Mouse (Mus musculus): ENCODE measurements around the gene Cdkl3. TPM values are rescaled to one million over a fixed set of nuclear protein-coding genes. Genes with fewer than 3 reads are reported as not detected.

The Cdkl3 gene
- polyA plus RNA-seq, 1 experiment from 2014 or later, result 7.0 TPM

GRCm38 (mm10) chr11:52064398-52064797 lies 60.4 kb downstream of the Cdkl3 start:
- no peak for ATAC-seq (ENCODE audit: borderline replicate concordance, extremely low read depth, low FRiP score, low TSS enrichment)
- 36% methylated on average over 3 of the region's 3 CpGs for WGBS

GRCm38 (mm10) chr11:52065841-52066240 lies 61.8 kb downstream of the Cdkl3 start:
- H3K4me2 ChIP-seq, result no peak overlapping the region
- H3K9ac ChIP-seq, result no peak overlapping the region

More at GRCm38 (mm10) chr11:52064398-52064797, 60.4 kb downstream of the Cdkl3 start:
- H3K4me1 ChIP-seq, result no peaks in the 10 kb centered on the region
- no peak overlapping the region for H3K9ac ChIP-seq
- H3K27me3 ChIP-seq, result no peaks in the 10 kb centered on the region
- no peaks in the 10 kb centered on the region for H3K9me3 ChIP-seq
- H3K4me2 ChIP-seq, result no peak overlapping the region
- H3K27ac ChIP-seq, result no peak overlapping the region
- H3K36me3 ChIP-seq, result no peaks in the 10 kb centered on the region
- no peak overlapping the region for H3K4me3 ChIP-seq

GRCm38 (mm10) chr11:52071768-52072167 lies 67.7 kb downstream of the Cdkl3 start:
- H3K9ac ChIP-seq, result no peak overlapping the region
- H3K4me2 ChIP-seq, result no peak overlapping the region
- WGBS, result 46% methylated on average over 10 of the region's 10 CpGs
- no peaks in the 10 kb centered on the region for H3K9me3 ChIP-seq
- H3K36me3 ChIP-seq, result no peaks in the 10 kb centered on the region
- H3K4me3 ChIP-seq, result no peak overlapping the region
- no peak for ATAC-seq (ENCODE audit: borderline replicate concordance, extremely low read depth, low FRiP score, low TSS enrichment)
- no peaks in the 10 kb centered on the region for H3K4me1 ChIP-seq
- no peaks in the 10 kb centered on the region for H3K27me3 ChIP-seq
- no peak overlapping the region for H3K27ac ChIP-seq

More at GRCm38 (mm10) chr11:52065841-52066240, 61.8 kb downstream of the Cdkl3 start:
- Histone ChIP-seq H3K27me3 (no peaks in the 10 kb centered on the region), H3K36me3 (no peaks in the 10 kb centered on the region), H3K4me3 (no peak overlapping the region), H3K4me1 (no peaks in the 10 kb centered on the region), H3K9me3 (no peaks in the 10 kb centered on the region), H3K27ac (no peak overlapping the region)
- WGBS, result 5% methylated on average over 5 of the region's 5 CpGs
- no peak for ATAC-seq (ENCODE audit: borderline replicate concordance, extremely low read depth, low FRiP score, low TSS enrichment)

GRCm38 (mm10) chr11:52073528-52074170 lies 69.6 kb downstream of the Cdkl3 start:
- no peak overlapping the region for H3K4me2 ChIP-seq
- no peak overlapping the region for H3K4me3 ChIP-seq
- no peak for ATAC-seq (ENCODE audit: borderline replicate concordance, extremely low read depth, low FRiP score, low TSS enrichment)
- 71% methylated on average over 8 of the region's 8 CpGs for WGBS
- no peaks in the 10 kb centered on the region for H3K27me3 ChIP-seq
- H3K9ac ChIP-seq, result no peak overlapping the region
- peaks cover 4% of the 10 kb centered on the region; the same call in 1 of the 2 replicates for H3K4me1 ChIP-seq
- no peaks in the 10 kb centered on the region for H3K9me3 ChIP-seq
- no peaks in the 10 kb centered on the region for H3K36me3 ChIP-seq
- H3K27ac ChIP-seq, result no peak overlapping the region

GRCm38 (mm10) chr11:52074626-52075470 lies 70.8 kb downstream of the Cdkl3 start:
- Histone ChIP-seq H3K4me1 (peaks cover 4% of the 10 kb centered on the region; the same call in 1 of the 2 replicates), H3K4me2 (no peak overlapping the region), H3K4me3 (no peak overlapping the region), H3K27ac (no peak overlapping the region), H3K27me3 (no peaks in the 10 kb centered on the region), H3K36me3 (no peaks in the 10 kb centered on the region), H3K9ac (no peak overlapping the region), H3K9me3 (no peaks in the 10 kb centered on the region)
- ATAC-seq (ENCODE audit: borderline replicate concordance, extremely low read depth, low FRiP score, low TSS enrichment), result no peak
- 55% methylated on average over 14 of the region's 14 CpGs for WGBS

- 65% methylated on average over 19 of the region's 19 CpGs for WGBS
- Histone ChIP-seq H3K9ac (no peak overlapping the region), H3K36me3 (no peaks in the 10 kb centered on the region), H3K9me3 (no peaks in the 10 kb centered on the region), H3K27me3 (no peaks in the 10 kb centered on the region), H3K27ac (no peak overlapping the region), H3K4me3 (no peak overlapping the region), H3K4me1 (peaks cover 8% of the 10 kb centered on the region; the same call in 1 of the 2 replicates), H3K4me2 (no peak overlapping the region)
- ATAC-seq (ENCODE audit: borderline replicate concordance, extremely low read depth, low FRiP score, low TSS enrichment), result no peak
Measured at GRCm38 (mm10) chr11:52075794-52076633, 72.0 kb downstream of the Cdkl3 start.

GRCm38 (mm10) chr11:52076742-52077352 lies 72.8 kb downstream of the Cdkl3 start:
- ATAC-seq (ENCODE audit: borderline replicate concordance, extremely low read depth, low FRiP score, low TSS enrichment), result no peak
- no peaks in the 10 kb centered on the region for H3K9me3 ChIP-seq
- no peak overlapping the region for H3K4me2 ChIP-seq
- no peak overlapping the region for H3K4me3 ChIP-seq
- H3K4me1 ChIP-seq, result peaks cover 8% of the 10 kb centered on the region; the same call in 1 of the 2 replicates
- 69% methylated on average over 6 of the region's 6 CpGs for WGBS
- H3K27me3 ChIP-seq, result no peaks in the 10 kb centered on the region
- H3K9ac ChIP-seq, result no peak overlapping the region
- H3K27ac ChIP-seq, result peak overlapping the region; percentile 18; the same call in 1 of the 2 replicates
- H3K36me3 ChIP-seq, result no peaks in the 10 kb centered on the region

- no peak overlapping the region for H3K4me2 ChIP-seq
- H3K4me3 ChIP-seq, result no peak overlapping the region
- H3K27me3 ChIP-seq, result no peaks in the 10 kb centered on the region
- H3K4me1 ChIP-seq, result peaks cover 8% of the 10 kb centered on the region; the same call in 1 of the 2 replicates
- ATAC-seq (ENCODE audit: borderline replicate concordance, extremely low read depth, low FRiP score, low TSS enrichment), result no peak
- 57% methylated on average over 4 of the region's 4 CpGs for WGBS
- H3K27ac ChIP-seq, result no peak overlapping the region
- no peaks in the 10 kb centered on the region for H3K9me3 ChIP-seq
- no peaks in the 10 kb centered on the region for H3K36me3 ChIP-seq
- no peak overlapping the region for H3K9ac ChIP-seq
Measured at GRCm38 (mm10) chr11:52077939-52078338, 73.9 kb downstream of the Cdkl3 start.

- 15% methylated on average over 5 of the region's 5 CpGs for WGBS
- H3K27me3 ChIP-seq, result no peaks in the 10 kb centered on the region
- ATAC-seq (ENCODE audit: borderline replicate concordance, extremely low read depth, low FRiP score, low TSS enrichment), result peak; percentile 65; the same call in 1 of the 2 replicates
Measured at GRCm38 (mm10) chr11:52079978-52080377, 76.0 kb downstream of the Cdkl3 start.

GRCm38 (mm10) chr11:52080656-52081055 lies 76.6 kb downstream of the Cdkl3 start:
- Histone ChIP-seq H3K36me3 (no peaks in the 10 kb centered on the region), H3K4me3 (no peak overlapping the region), H3K4me2 (no peak overlapping the region), H3K4me1 (peaks cover 8% of the 10 kb centered on the region; the same call in 1 of the 2 replicates), H3K9me3 (no peaks in the 10 kb centered on the region), H3K27me3 (no peaks in the 10 kb centered on the region), H3K9ac (no peak overlapping the region), H3K27ac (no peak overlapping the region)
- WGBS, result 94% methylated on average over 2 of the region's 2 CpGs
- ATAC-seq (ENCODE audit: borderline replicate concordance, extremely low read depth, low FRiP score, low TSS enrichment), result no peak

More at GRCm38 (mm10) chr11:52079978-52080377, 76.0 kb downstream of the Cdkl3 start:
- Histone ChIP-seq H3K4me3 (no peak overlapping the region), H3K36me3 (no peaks in the 10 kb centered on the region), H3K27ac (peak overlapping the region; percentile 52; the same call in 1 of the 2 replicates), H3K4me1 (peaks cover 8% of the 10 kb centered on the region; the same call in 1 of the 2 replicates), H3K9me3 (no peaks in the 10 kb centered on the region), H3K4me2 (no peak overlapping the region), H3K9ac (no peak overlapping the region)

- peaks cover 20% of the 10 kb centered on the region for H3K4me1 ChIP-seq
- H3K9ac ChIP-seq, result no peak overlapping the region
- H3K27me3 ChIP-seq, result no peaks in the 10 kb centered on the region
- no peaks in the 10 kb centered on the region for H3K9me3 ChIP-seq
- no peaks in the 10 kb centered on the region for H3K36me3 ChIP-seq
- ATAC-seq (ENCODE audit: borderline replicate concordance, extremely low read depth, low FRiP score, low TSS enrichment), result no peak
- no peak overlapping the region for H3K4me3 ChIP-seq
- WGBS, result 44% methylated on average over 4 of the region's 4 CpGs
- no peak overlapping the region for H3K4me2 ChIP-seq
- H3K27ac ChIP-seq, result no peak overlapping the region
Measured at GRCm38 (mm10) chr11:52085857-52086203, 81.8 kb downstream of the Cdkl3 start.

Measured in lung, embryonic 15.5 days (tissue).